26 mouse cellular contexts compared by ENCODE assay signal in the genomic region with DNA sequence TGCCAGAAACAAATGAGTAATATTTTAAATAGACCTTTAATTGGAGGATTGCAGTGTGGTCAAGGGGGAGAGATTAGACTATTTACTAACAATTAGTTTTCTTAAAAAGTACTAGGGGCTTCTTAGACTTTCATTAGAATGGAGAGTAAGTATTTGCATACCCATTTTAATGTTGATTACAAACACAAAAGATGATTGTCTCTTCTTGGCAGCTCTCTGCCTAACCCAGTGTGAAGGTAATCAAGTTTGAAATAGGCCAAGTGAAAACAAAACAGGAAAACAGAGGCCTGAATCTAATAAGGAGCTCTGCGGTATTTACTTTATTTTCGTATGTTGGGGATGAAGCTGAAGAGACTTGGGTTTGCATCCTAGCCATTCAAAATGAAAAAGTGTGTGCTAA.
A peak's percentile ranks its signal among the peaks of the same experiment; 100 is the strongest.
DNase-seq lines count a peak whose midpoint lies in the region; ATAC-seq and TF ChIP-seq lines count a peak whose summit lies in the region.
"Had no signal": no experiment of that assay in that cellular context is flagged by ENCODE, and none has a peak within 500 bp of the region (broad histone marks: within the 10 kb centered on the region; RNA-seq: fewer than 3 reads in every experiment).

No protein-coding gene starts in this region.

- no peak for TF ChIP-seq CTCF in brain, embryonic 14.5 days (IDR thresholded peaks at IDR 0.05; ENCODE audit: borderline replicate concordance, extremely low read depth, insufficient read depth, insufficient read length)

- no peak for DNase-seq in forebrain, embryonic 10.5 days (ENCODE audit: extremely low spot score, low spot score)
- peak; percentile 48 for DNase-seq in Muller cell, postnatal 12 days (ENCODE audit: inconsistent ontology term)
- DNase-seq in brain, embryonic 14.5 days (ENCODE audit: low read depth): peak; percentile 79
- DNase-seq in kidney, adult 11 months: no peak
- DNase-seq in lung, postnatal 10 days: no peak
- DNase-seq: adrenal gland, adult 8-10 months; adrenal gland, postnatal 14 days; adrenal gland, postnatal 36 days; B cell, adult 2 months; cerebellum, adult 11 months; cerebellum, adult 18-20 months; cerebellum, adult 8-10 months; cerebellum, adult 9-11 months; cerebellum, postnatal 14 days; cerebellum, postnatal 36 days; embryo, embryonic 11 days had no signal

- no peak overlapping the region for H3K4me3 ChIP-seq in forebrain, embryonic 13.5 days
- H3K4me3 ChIP-seq in forebrain, embryonic 15.5 days: no peak overlapping the region
- no peak overlapping the region for H3K4me3 ChIP-seq in forebrain, embryonic 16.5 days (replicated peaks; ENCODE audit: low read length)
- no peak overlapping the region for H3K4me3 ChIP-seq in forebrain, embryonic 10.5 days
- H3K4me3 ChIP-seq: embryonic facial prominence, embryonic 13.5 days; embryonic facial prominence, embryonic 15.5 days; erythroblast, embryonic 14.5 days had no signal

- H3K4me2 ChIP-seq in forebrain, embryonic 13.5 days: no peak overlapping the region
- no peak overlapping the region for H3K4me2 ChIP-seq in forebrain, embryonic 15.5 days (replicated peaks)
- H3K4me2 ChIP-seq in forebrain, embryonic 16.5 days (ENCODE audit: low read length): no peak overlapping the region
- H3K4me2 ChIP-seq: embryonic facial prominence, embryonic 13.5 days; embryonic facial prominence, embryonic 15.5 days had no signal

- no peak overlapping the region for H3K9ac ChIP-seq in forebrain, embryonic 13.5 days
- H3K9ac ChIP-seq in forebrain, embryonic 15.5 days (replicated peaks): no peak overlapping the region
- H3K9ac ChIP-seq in forebrain, embryonic 16.5 days (replicated peaks; ENCODE audit: low read depth, low read length): no peak overlapping the region
- H3K9ac ChIP-seq: embryonic facial prominence, embryonic 13.5 days; embryonic facial prominence, embryonic 15.5 days had no signal

- H3K27ac ChIP-seq in forebrain, embryonic 13.5 days: no peak overlapping the region
- H3K27ac ChIP-seq in forebrain, embryonic 15.5 days (replicated peaks): no peak overlapping the region
- H3K27ac ChIP-seq in forebrain, embryonic 16.5 days (ENCODE audit: low read length): no peak overlapping the region
- H3K27ac ChIP-seq in forebrain, embryonic 10.5 days: no peak overlapping the region
- H3K27ac ChIP-seq: embryonic facial prominence, embryonic 13.5 days; embryonic facial prominence, embryonic 15.5 days had no signal

- no peaks in the 10 kb centered on the region for H3K9me3 ChIP-seq in forebrain, embryonic 13.5 days (replicated peaks)
- H3K9me3 ChIP-seq in forebrain, embryonic 15.5 days: no peaks in the 10 kb centered on the region
- H3K9me3 ChIP-seq in forebrain, embryonic 16.5 days (ENCODE audit: control insufficient read depth, low read length): no peaks in the 10 kb centered on the region
- H3K9me3 ChIP-seq in forebrain, embryonic 10.5 days: no peaks in the 10 kb centered on the region
- H3K9me3 ChIP-seq: embryonic facial prominence, embryonic 13.5 days; embryonic facial prominence, embryonic 15.5 days had no signal

- WGBS in forebrain, embryonic 13.5 days: 23% methylated on average over 2 of the region's 2 CpGs
- WGBS in forebrain, embryonic 15.5 days: 18% methylated on average over 2 of the region's 2 CpGs
- 4% methylated on average over 2 of the region's 2 CpGs for WGBS in forebrain, embryonic 16.5 days
- WGBS in forebrain, embryonic 10.5 days: 42% methylated on average over 2 of the region's 2 CpGs

- TF ChIP-seq POLR2A in brain, embryonic 14.5 days (IDR thresholded peaks at IDR 0.05; ENCODE audit: borderline replicate concordance, extremely low read depth, insufficient read depth, insufficient read length, poor library complexity, severe bottlenecking): no peak

- no peaks in the 10 kb centered on the region for H3K36me3 ChIP-seq in forebrain, embryonic 13.5 days (ENCODE audit: poor library complexity, severe bottlenecking)
- no peaks in the 10 kb centered on the region for H3K36me3 ChIP-seq in forebrain, embryonic 15.5 days
- no peaks in the 10 kb centered on the region for H3K36me3 ChIP-seq in forebrain, embryonic 16.5 days (ENCODE audit: control insufficient read depth, insufficient read depth)
- H3K36me3 ChIP-seq in forebrain, embryonic 10.5 days (replicated peaks): no peaks in the 10 kb centered on the region
- H3K36me3 ChIP-seq: embryonic facial prominence, embryonic 13.5 days; embryonic facial prominence, embryonic 15.5 days; G1E had no signal

- H3K4me1 ChIP-seq in forebrain, embryonic 13.5 days: 0 out of 2 replicates have a peak, but pooled peaks cover 5% of the 10 kb centered on the region
- H3K4me1 ChIP-seq in forebrain, embryonic 15.5 days: no peaks in the 10 kb centered on the region
- H3K4me1 ChIP-seq in forebrain, embryonic 16.5 days (replicated peaks; ENCODE audit: control insufficient read depth, insufficient read depth, low read length): no peaks in the 10 kb centered on the region
- H3K4me1 ChIP-seq in forebrain, embryonic 10.5 days: no peaks in the 10 kb centered on the region
- H3K4me1 ChIP-seq: embryonic facial prominence, embryonic 13.5 days; embryonic facial prominence, embryonic 15.5 days had no signal

- peak; percentile 55; the same call in 1 of the 2 replicates for ATAC-seq in forebrain, embryonic 13.5 days
- no peak for ATAC-seq in forebrain, embryonic 15.5 days (replicated peaks)
- ATAC-seq in forebrain, embryonic 16.5 days: peak; percentile 59; the same call in 1 of the 2 replicates
- ATAC-seq: activated CD4-positive, CD25-positive, alpha-beta regulatory T cell, adult 4 months; CD4-positive, CD25-positive, alpha-beta regulatory T cell, adult 4 months had no signal

- H3K27me3 ChIP-seq in forebrain, embryonic 13.5 days: no peaks in the 10 kb centered on the region
- no peaks in the 10 kb centered on the region for H3K27me3 ChIP-seq in forebrain, embryonic 15.5 days
- 0 out of 2 replicates have a peak, but pooled peaks cover 2% of the 10 kb centered on the region for H3K27me3 ChIP-seq in forebrain, embryonic 16.5 days (replicated peaks; ENCODE audit: control insufficient read depth, insufficient read depth, low read length)
- H3K27me3 ChIP-seq in forebrain, embryonic 10.5 days (ENCODE audit: poor library complexity, severe bottlenecking): no peaks in the 10 kb centered on the region
- H3K27me3 ChIP-seq: CH12.LX; embryonic facial prominence, embryonic 13.5 days; embryonic facial prominence, embryonic 15.5 days had no signal

Comparison
In these comparisons a context has a peak if more than half of its experiments do, and no peak if none do; other contexts are left out.
1. DNase-seq: peak in Muller cell, postnatal 12 days (single experiment) and brain, embryonic 14.5 days (single experiment); none in forebrain, embryonic 10.5 days (single experiment), kidney, adult 11 months (single experiment) and lung, postnatal 10 days (single experiment).